Mouse (Mus musculus) kidney, adult 18-20 months (tissue): ENCODE data around the gene Hoxc9.

Experiments used
- DNase-seq: peaks from one replicate; pipeline ENCODE4 v3.0.0; 2021

The Hoxc9 gene

GRCm38 (mm10) chr15:102956906-102957305, 19.3 kb upstream of the Hoxc9 start:
- no peak for DNase-seq

- no peak for DNase-seq
Observed at GRCm38 (mm10) chr15:102959663-102960191, 16.5 kb upstream of the Hoxc9 start.

- DNase-seq = no peak
Observed at GRCm38 (mm10) chr15:102961728-102962127, 14.5 kb upstream of the Hoxc9 start.

- peak; percentile 63 for DNase-seq
Observed at GRCm38 (mm10) chr15:102962492-102962891, 13.7 kb upstream of the Hoxc9 start.

GRCm38 (mm10) chr15:102963259-102963658, 13.0 kb upstream of the Hoxc9 start:
- DNase-seq = peak; percentile 56

GRCm38 (mm10) chr15:102963671-102964640, 12.3 kb upstream of the Hoxc9 start:
- DNase-seq = peak; percentile 76

GRCm38 (mm10) chr15:102965003-102965891, 11.0 kb upstream of the Hoxc9 start:
- peak; percentile 64 for DNase-seq

- DNase-seq = peak; percentile 93
Observed at GRCm38 (mm10) chr15:102965892-102966775, 10.1 kb upstream of the Hoxc9 start.

- DNase-seq = no peak
Observed at GRCm38 (mm10) chr15:102966776-102967311, 9.4 kb upstream of the Hoxc9 start, which contains the start of gene Hoxc10. Gene Hoxc10 (plus strand): TSS chr15:102966796.

- DNase-seq = no peak
Observed at GRCm38 (mm10) chr15:102967312-102967510, 9.0 kb upstream of the Hoxc9 start, which contains the start of gene Hoxc5. Gene Hoxc5 (plus strand): TSS chr15:102967443.

GRCm38 (mm10) chr15:102967511-102968397, 8.5 kb upstream of the Hoxc9 start:
- peak; percentile 62 for DNase-seq

- no peak for DNase-seq
Observed at GRCm38 (mm10) chr15:102969296-102969695, 6.9 kb upstream of the Hoxc9 start.

- DNase-seq = peak; percentile 62
Observed at GRCm38 (mm10) chr15:102970740-102971139, 5.5 kb upstream of the Hoxc9 start.

- peak; percentile 49 for DNase-seq
Observed at GRCm38 (mm10) chr15:102972254-102972653, 4.0 kb upstream of the Hoxc9 start.

GRCm38 (mm10) chr15:102972753-102973152, 3.5 kb upstream of the Hoxc9 start:
- no peak for DNase-seq

- peak; percentile 37 for DNase-seq
Observed at GRCm38 (mm10) chr15:102975034-102975433, 1.2 kb upstream of the Hoxc9 start.

GRCm38 (mm10) chr15:102975688-102976111, 539 bp upstream of the Hoxc9 start:
- DNase-seq = peak; percentile 73

- DNase-seq = peak; percentile 70
Observed at GRCm38 (mm10) chr15:102976631-102977422, 588 bp downstream of the Hoxc9 start.

- DNase-seq = peak; percentile 47
Observed at GRCm38 (mm10) chr15:102977423-102977974, 1.3 kb downstream of the Hoxc9 start.
